Mouse (Mus musculus): ENCODE results near the gene Alox12b. TPM values are rescaled to one million over a fixed set of nuclear protein-coding genes. Genes with fewer than 3 reads are reported as not detected.
A peak's percentile ranks its signal among the peaks of the same experiment; 100 is the strongest.

The Alox12b gene
- polyA plus RNA-seq (2015; fragmentation: Nextera tagmentation; extraction: Ambion mirVana), result 0.30 and 0.41 TPM in 2 replicates

DNA sequence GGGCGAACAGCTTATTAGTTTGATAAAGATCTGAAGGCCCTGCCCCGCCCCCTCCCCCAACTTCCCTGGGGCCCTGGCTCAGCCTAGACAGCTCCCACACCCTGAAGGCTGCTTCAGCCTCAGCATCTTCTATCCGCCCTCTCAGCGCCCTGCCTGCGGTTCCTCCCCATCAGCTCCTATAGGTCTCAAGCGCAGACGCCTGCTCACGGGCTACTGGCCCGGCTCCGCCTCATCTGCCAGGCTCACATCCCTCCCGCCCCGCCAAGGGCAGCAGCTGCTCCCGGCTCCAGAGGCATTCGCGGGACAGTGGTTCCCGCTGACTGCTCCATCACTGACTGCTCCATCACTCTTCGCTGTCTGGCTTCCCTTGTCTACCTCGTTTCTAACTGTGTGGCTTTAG lies at the start of gene Alox12b:
TSS of gene Alox12b (plus strand) at position 190 of the 400 bp plus-strand sequence.
- H3K36me3 ChIP-seq (ENCODE audit: insufficient read depth, low read length), result no peaks in the 10 kb centered on the region
- peak within 1 kb of the TSS; percentile 41 for H3K4me2 ChIP-seq (replicated peaks; ENCODE audit: low read depth, low read length)
- no peaks in the 10 kb centered on the region for H3K9me3 ChIP-seq (ENCODE audit: low read length)
- peak within 1 kb of the TSS; percentile 23; the same call in 1 of the 2 replicates for H3K4me3 ChIP-seq (ENCODE audit: low read length)
- WGBS, result under 1% methylated on average over 18 of the region's 18 CpGs
- H3K9ac ChIP-seq (replicated peaks; ENCODE audit: low read length), result 0 out of 2 replicates have a peak within 1 kb of the TSS, but pooled peaks have one; percentile 16
- H3K27ac ChIP-seq (ENCODE audit: low read length), result no peak within 1 kb of the TSS
- H3K4me1 ChIP-seq (ENCODE audit: insufficient read depth, low read length), result peaks cover 11% of the 10 kb centered on the region
- peak; percentile 80 for ATAC-seq (ENCODE audit: low FRiP score, low TSS enrichment)
- peaks cover 23% of the 10 kb centered on the region for H3K27me3 ChIP-seq (ENCODE audit: insufficient read depth, low read length)

DNA sequence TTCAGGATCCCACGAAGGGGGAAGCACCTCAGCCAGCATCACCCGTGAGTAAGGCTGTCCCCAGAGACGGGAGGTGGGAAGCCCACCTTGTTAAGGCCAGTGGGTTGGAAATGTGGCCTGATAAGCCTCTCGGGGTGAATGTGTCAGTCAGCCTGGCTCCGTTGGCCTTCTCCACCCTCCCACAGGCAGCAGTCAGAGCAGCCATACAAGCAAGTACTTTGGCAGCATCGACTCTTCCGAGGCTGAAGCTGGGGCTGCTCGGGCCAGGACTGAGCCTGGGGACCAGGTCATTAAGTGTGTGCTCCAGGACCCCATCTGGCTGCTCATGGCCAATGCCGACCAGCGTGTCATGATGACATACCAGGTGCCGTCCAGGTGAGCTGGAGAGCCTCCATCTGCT lies 49.1 kb upstream of the Alox12b start:
- Histone ChIP-seq H3K27ac (ENCODE audit: low read length) (no peak overlapping the region), H3K9ac (replicated peaks; ENCODE audit: low read length) (no peak overlapping the region), H3K4me3 (ENCODE audit: low read length) (no peak overlapping the region), H3K27me3 (ENCODE audit: insufficient read depth, low read length) (no peaks in the 10 kb centered on the region), H3K4me1 (ENCODE audit: insufficient read depth, low read length) (peaks cover 3% of the 10 kb centered on the region; the same call in 1 of the 2 replicates), H3K9me3 (ENCODE audit: low read length) (no peaks in the 10 kb centered on the region), H3K36me3 (ENCODE audit: insufficient read depth, low read length) (peaks cover 57% of the 10 kb centered on the region), H3K4me2 (replicated peaks; ENCODE audit: low read depth, low read length) (no peak overlapping the region)
- 86% methylated on average over 11 of the region's 11 CpGs for WGBS
- no peak for ATAC-seq (ENCODE audit: low FRiP score, low TSS enrichment)

DNA sequence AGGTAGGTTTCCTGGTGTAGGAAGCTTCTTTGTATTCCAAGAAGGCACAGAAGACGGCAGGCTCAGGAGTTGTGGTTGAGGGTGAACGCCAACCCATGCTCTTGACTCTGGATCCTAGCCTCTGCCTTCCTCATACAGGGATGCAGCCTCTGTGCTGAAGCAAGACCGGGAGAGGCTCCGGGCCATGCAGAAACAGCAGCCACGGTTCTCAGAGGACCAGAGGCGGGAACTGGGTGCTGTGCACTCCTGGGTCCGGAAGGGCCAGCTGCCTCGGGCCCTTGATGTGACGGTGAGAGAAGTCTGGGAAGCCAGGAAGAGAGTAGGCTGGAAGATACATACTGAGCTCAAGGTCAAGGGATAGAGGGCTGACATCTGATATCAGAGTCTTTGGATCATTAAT lies 48.6 kb upstream of the Alox12b start:
- 89% methylated on average over 9 of the region's 9 CpGs for WGBS
- no peak for ATAC-seq (ENCODE audit: low FRiP score, low TSS enrichment)
- no peaks in the 10 kb centered on the region for H3K9me3 ChIP-seq (ENCODE audit: low read length)
- peaks cover 51% of the 10 kb centered on the region for H3K36me3 ChIP-seq (ENCODE audit: insufficient read depth, low read length)
- H3K27ac ChIP-seq (ENCODE audit: low read length), result no peak overlapping the region
- no peaks in the 10 kb centered on the region for H3K27me3 ChIP-seq (ENCODE audit: insufficient read depth, low read length)
- H3K4me3 ChIP-seq (ENCODE audit: low read length), result no peak overlapping the region
- H3K4me2 ChIP-seq (replicated peaks; ENCODE audit: low read depth, low read length), result no peak overlapping the region
- no peak overlapping the region for H3K9ac ChIP-seq (replicated peaks; ENCODE audit: low read length)
- peaks cover 3% of the 10 kb centered on the region; the same call in 1 of the 2 replicates for H3K4me1 ChIP-seq (ENCODE audit: insufficient read depth, low read length)

- WGBS, result 85% methylated on average over 13 of the region's 13 CpGs
- H3K9ac ChIP-seq (replicated peaks; ENCODE audit: low read length), result no peak overlapping the region
Observed at GRCm38 (mm10) chr11:69109032-69109900, 47.5 kb upstream of the Alox12b start.

DNA sequence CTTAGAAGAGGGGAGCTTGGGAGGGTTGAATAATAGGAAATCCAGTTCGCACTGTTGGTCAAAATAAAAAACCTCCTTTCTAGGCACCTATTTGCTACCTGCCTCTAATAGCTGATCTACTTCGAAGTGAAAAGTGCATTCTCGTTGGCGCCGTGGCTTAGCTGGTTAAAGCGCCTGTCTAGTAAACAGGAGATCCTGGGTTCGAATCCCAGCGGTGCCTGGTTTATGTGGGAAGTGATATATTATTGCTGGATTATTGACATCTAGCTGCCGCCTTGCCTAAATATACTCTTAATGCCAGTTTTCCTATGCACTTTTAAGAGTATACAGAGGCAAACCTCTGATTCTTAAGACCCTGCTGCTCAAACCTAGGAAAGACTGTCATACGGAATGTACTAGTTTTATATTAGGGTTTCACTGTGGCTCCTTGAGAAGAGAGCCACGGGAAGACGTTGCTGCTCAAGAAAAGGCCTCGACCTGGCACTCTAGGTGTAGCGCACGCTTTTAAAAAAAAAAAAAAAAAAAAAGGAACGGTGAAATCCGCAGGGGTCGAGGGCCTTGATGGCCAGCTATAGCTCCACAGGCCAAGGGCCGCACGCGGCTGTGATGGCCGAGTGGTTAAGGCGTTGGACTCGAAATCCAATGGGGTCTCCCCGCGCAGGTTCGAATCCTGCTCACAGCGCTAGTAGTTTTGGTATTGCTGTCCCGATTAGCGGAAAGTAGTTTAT lies 46.3 kb upstream of the Alox12b start:
- Histone ChIP-seq H3K9me3 (ENCODE audit: low read length) (no peaks in the 10 kb centered on the region), H3K9ac (replicated peaks; ENCODE audit: low read length) (peak overlapping the region; percentile 59), H3K4me1 (ENCODE audit: insufficient read depth, low read length) (peaks cover 3% of the 10 kb centered on the region; the same call in 1 of the 2 replicates), H3K4me3 (ENCODE audit: low read length) (peak overlapping the region; percentile 51), H3K36me3 (ENCODE audit: insufficient read depth, low read length) (peaks cover 29% of the 10 kb centered on the region), H3K4me2 (replicated peaks; ENCODE audit: low read depth, low read length) (peak overlapping the region; percentile 60), H3K27ac (ENCODE audit: low read length) (peak overlapping the region; percentile 46), H3K27me3 (ENCODE audit: insufficient read depth, low read length) (no peaks in the 10 kb centered on the region)
- under 1% methylated on average over 30 of the region's 30 CpGs for WGBS
- peak; percentile 66; the same call in 1 of the 2 replicates for ATAC-seq (ENCODE audit: low FRiP score, low TSS enrichment)

More at GRCm38 (mm10) chr11:69109032-69109900, 47.5 kb upstream of the Alox12b start:
- Histone ChIP-seq H3K4me3 (ENCODE audit: low read length) (no peak overlapping the region), H3K27me3 (ENCODE audit: insufficient read depth, low read length) (no peaks in the 10 kb centered on the region), H3K9me3 (ENCODE audit: low read length) (no peaks in the 10 kb centered on the region), H3K36me3 (ENCODE audit: insufficient read depth, low read length) (peaks cover 41% of the 10 kb centered on the region), H3K4me1 (ENCODE audit: insufficient read depth, low read length) (peaks cover 3% of the 10 kb centered on the region; the same call in 1 of the 2 replicates), H3K4me2 (replicated peaks; ENCODE audit: low read depth, low read length) (no peak overlapping the region), H3K27ac (ENCODE audit: low read length) (no peak overlapping the region)
- ATAC-seq (ENCODE audit: low FRiP score, low TSS enrichment), result no peak

DNA sequence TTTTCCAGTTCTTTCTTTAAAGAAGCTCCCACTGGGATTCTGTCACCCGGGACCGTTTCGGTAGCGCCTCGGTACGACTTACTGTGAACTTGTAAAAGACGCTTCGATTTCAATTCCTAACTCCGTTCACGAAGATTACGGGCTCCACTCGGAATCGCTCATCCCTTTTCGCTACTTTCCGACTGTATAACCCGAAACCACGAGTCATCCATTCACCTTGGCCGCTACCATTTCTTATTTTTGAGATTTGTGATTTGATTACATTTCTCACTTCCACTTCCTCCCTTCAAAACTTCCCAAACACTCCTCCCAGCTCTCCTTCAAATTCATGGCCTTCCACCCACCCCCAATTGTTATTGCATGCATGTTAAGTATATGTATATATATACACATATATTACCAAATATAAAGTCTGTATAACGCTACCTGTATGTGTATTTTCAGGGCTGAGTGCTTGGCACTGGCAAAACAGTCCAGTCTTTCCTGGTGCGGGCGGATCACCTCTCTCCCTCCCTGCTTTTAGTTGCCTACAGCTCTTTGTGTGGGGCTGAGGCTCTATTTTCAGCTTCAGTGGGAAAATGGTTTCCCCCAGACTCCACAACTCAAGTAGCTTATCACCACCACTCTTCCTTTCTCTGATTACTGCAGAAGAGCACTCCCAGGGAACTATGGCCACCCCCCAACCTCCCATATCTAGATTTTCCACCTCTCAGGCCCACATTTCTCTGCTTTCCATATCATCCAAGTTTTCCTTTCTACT lies 45.6 kb upstream of the Alox12b start:
- Histone ChIP-seq H3K27ac (ENCODE audit: low read length) (no peak overlapping the region), H3K9me3 (ENCODE audit: low read length) (no peaks in the 10 kb centered on the region), H3K36me3 (ENCODE audit: insufficient read depth, low read length) (peaks cover 22% of the 10 kb centered on the region), H3K27me3 (ENCODE audit: insufficient read depth, low read length) (no peaks in the 10 kb centered on the region), H3K4me1 (ENCODE audit: insufficient read depth, low read length) (peaks cover 3% of the 10 kb centered on the region; the same call in 1 of the 2 replicates), H3K4me2 (replicated peaks; ENCODE audit: low read depth, low read length) (peak overlapping the region; percentile 60), H3K9ac (replicated peaks; ENCODE audit: low read length) (peak overlapping the region; percentile 59), H3K4me3 (ENCODE audit: low read length) (peak overlapping the region; percentile 51)
- no peak; the same call in 1 of the 2 replicates for ATAC-seq (ENCODE audit: low FRiP score, low TSS enrichment)
- 3% methylated on average over 21 of the region's 21 CpGs for WGBS

DNA sequence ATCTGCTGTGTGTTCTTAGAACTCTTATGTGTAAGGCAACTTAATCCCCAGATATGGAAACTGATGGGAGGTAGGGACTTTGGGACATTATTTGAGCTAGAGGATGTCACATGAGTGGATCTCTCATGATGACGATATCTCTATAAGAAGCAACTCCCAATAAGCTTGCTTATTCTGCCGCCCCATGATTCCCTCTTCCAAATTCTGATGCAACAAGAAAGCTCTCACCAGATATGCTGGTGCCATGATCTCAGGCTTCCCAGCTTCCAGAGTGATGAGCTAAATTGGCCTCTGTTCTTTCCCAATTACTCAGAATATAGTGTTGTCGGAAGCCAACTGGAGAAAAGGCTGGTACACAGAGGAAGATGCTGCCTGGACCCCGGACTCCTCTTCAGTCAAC lies 44.9 kb upstream of the Alox12b start:
- ATAC-seq (ENCODE audit: low FRiP score, low TSS enrichment), result no peak
- WGBS, result 55% methylated on average over 4 of the region's 4 CpGs
- H3K27ac ChIP-seq (ENCODE audit: low read length), result no peak overlapping the region
- H3K27me3 ChIP-seq (ENCODE audit: insufficient read depth, low read length), result no peaks in the 10 kb centered on the region
- H3K4me1 ChIP-seq (ENCODE audit: insufficient read depth, low read length), result peaks cover 3% of the 10 kb centered on the region; the same call in 1 of the 2 replicates
- H3K9me3 ChIP-seq (ENCODE audit: low read length), result no peaks in the 10 kb centered on the region
- H3K4me2 ChIP-seq (replicated peaks; ENCODE audit: low read depth, low read length), result no peak overlapping the region; the same call in 1 of the 2 replicates
- no peak overlapping the region; the same call in 1 of the 2 replicates for H3K9ac ChIP-seq (replicated peaks; ENCODE audit: low read length)
- H3K4me3 ChIP-seq (ENCODE audit: low read length), result no peak overlapping the region
- peaks cover 19% of the 10 kb centered on the region for H3K36me3 ChIP-seq (ENCODE audit: insufficient read depth, low read length)

DNA sequence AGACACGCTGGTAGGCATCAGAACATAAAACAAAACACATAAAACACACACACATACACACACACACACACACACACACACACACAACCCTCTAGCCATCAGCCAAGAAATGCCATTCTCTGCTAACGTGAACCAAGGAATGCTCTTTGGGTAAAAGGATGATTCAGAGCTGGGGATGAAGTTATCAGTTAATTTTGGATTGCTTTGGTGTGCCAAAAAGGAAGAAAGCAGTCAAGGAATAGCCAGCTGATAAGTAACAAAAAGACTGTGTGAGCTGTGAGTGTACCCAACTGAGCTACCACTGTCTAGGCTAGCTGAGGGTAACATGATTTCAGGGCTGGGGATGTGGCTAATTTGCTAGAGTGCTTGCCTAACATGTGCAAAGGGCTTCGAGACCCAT lies 42.8 kb upstream of the Alox12b start:
- Histone ChIP-seq H3K9ac (replicated peaks; ENCODE audit: low read length) (no peak overlapping the region), H3K9me3 (ENCODE audit: low read length) (no peaks in the 10 kb centered on the region), H3K4me1 (ENCODE audit: insufficient read depth, low read length) (peaks cover 12% of the 10 kb centered on the region), H3K4me2 (replicated peaks; ENCODE audit: low read depth, low read length) (no peak overlapping the region), H3K27me3 (ENCODE audit: insufficient read depth, low read length) (no peaks in the 10 kb centered on the region), H3K27ac (ENCODE audit: low read length) (no peak overlapping the region), H3K4me3 (ENCODE audit: low read length) (no peak overlapping the region), H3K36me3 (ENCODE audit: insufficient read depth, low read length) (no peaks in the 10 kb centered on the region)
- ATAC-seq (ENCODE audit: low FRiP score, low TSS enrichment), result no peak
- 78% methylated on average over 3 of the region's 3 CpGs for WGBS

GRCm38 (mm10) chr11:69114621-69115020 lies 42.2 kb upstream of the Alox12b start:
- Histone ChIP-seq H3K4me3 (ENCODE audit: low read length) (no peak overlapping the region), H3K36me3 (ENCODE audit: insufficient read depth, low read length) (no peaks in the 10 kb centered on the region), H3K4me2 (replicated peaks; ENCODE audit: low read depth, low read length) (no peak overlapping the region), H3K27me3 (ENCODE audit: insufficient read depth, low read length) (no peaks in the 10 kb centered on the region), H3K4me1 (ENCODE audit: insufficient read depth, low read length) (peaks cover 18% of the 10 kb centered on the region), H3K27ac (ENCODE audit: low read length) (no peak overlapping the region), H3K9ac (replicated peaks; ENCODE audit: low read length) (no peak overlapping the region), H3K9me3 (ENCODE audit: low read length) (no peaks in the 10 kb centered on the region)
- 83% methylated on average over 3 of the region's 3 CpGs for WGBS
- ATAC-seq (ENCODE audit: low FRiP score, low TSS enrichment), result no peak
